Comparison of ENCODE assay signal across 13 mouse cellular contexts in genomic region chr9:21587678-21588349, GRCm38 (mm10).
"Had no signal": no experiment of that assay in that cellular context is flagged by ENCODE, and none has a peak within 500 bp of the region (broad histone marks: within the 10 kb centered on the region; RNA-seq: fewer than 3 reads in every experiment).

No protein-coding gene starts in this region.

- DNase-seq: liver; liver, embryonic 13.5 days; liver, postnatal 0 days; lung, postnatal 14 days; retina, postnatal 1 day; right cerebral cortex, postnatal 25 days; thymus, postnatal 25 days had no signal

- H3K27ac ChIP-seq: limb, embryonic 12.5 days; liver, embryonic 13.5 days; lung, embryonic 15.5 days; macrophage; midbrain, embryonic 15.5 days; neural tube, embryonic 13.5 days had no signal

- H3K9me3 ChIP-seq: limb, embryonic 12.5 days; liver, embryonic 13.5 days; lung, embryonic 15.5 days; megakaryocyte, embryonic 14.5 days; midbrain, embryonic 15.5 days; neural tube, embryonic 13.5 days had no signal

- H3K4me3 ChIP-seq: limb, embryonic 12.5 days; liver, embryonic 13.5 days; lung, embryonic 15.5 days; megakaryocyte, embryonic 14.5 days; midbrain, embryonic 15.5 days; neural tube, embryonic 13.5 days had no signal

- H3K27me3 ChIP-seq: limb, embryonic 12.5 days; liver, embryonic 13.5 days; lung, embryonic 15.5 days; megakaryocyte, embryonic 14.5 days; midbrain, embryonic 15.5 days; neural tube, embryonic 13.5 days had no signal

- H3K9ac ChIP-seq: limb, embryonic 12.5 days; liver, embryonic 13.5 days; liver, postnatal 0 days; lung, embryonic 15.5 days; midbrain, embryonic 15.5 days had no signal
